Mouse (Mus musculus) forebrain, embryonic 13.5 days (tissue): ENCODE measurements around the gene Nus1. TPM values are rescaled to one million over a fixed set of nuclear protein-coding genes. Genes with fewer than 3 reads are reported as not detected.

ENCODE experiments used
- ATAC-seq: fragments of 200-750 bp; cut with Nextera tagmentation; 2 replicates; pipeline ENCODE4 v1.8.0; 2017
- H3K27ac ChIP-seq: fragments of 300-500 bp; sonication (generic); 2 replicates; pipeline ENCODE4 v1.5.1; 2015; ENCODE audit warnings: inconsistent platforms, mild to moderate bottlenecking, moderate library complexity
- H3K27me3 ChIP-seq: fragments of 300-500 bp; sonication (generic); 2 replicates; pipeline ENCODE4 v1.6.1; 2015; ENCODE audit warnings: mild to moderate bottlenecking, inconsistent platforms
- H3K36me3 ChIP-seq: fragments of 300-500 bp; sonication (generic); 2 replicates; pipeline ENCODE4 v1.6.1; 2015; ENCODE audit warnings: mild to moderate bottlenecking, inconsistent platforms; ENCODE audit not compliant: poor library complexity, severe bottlenecking
- H3K4me1 ChIP-seq: fragments of 300-500 bp; sonication (generic); 2 replicates; pipeline ENCODE4 v1.6.1; 2015; ENCODE audit warnings: inconsistent platforms
- H3K4me2 ChIP-seq: fragments of 300-500 bp; sonication (generic); 2 replicates; pipeline ENCODE4 v1.6.1; 2015; ENCODE audit warnings: inconsistent platforms, mild to moderate bottlenecking, moderate library complexity
- H3K4me3 ChIP-seq: fragments of 300-500 bp; sonication (generic); 2 replicates; pipeline ENCODE4 v1.5.1; 2015; ENCODE audit warnings: mild to moderate bottlenecking, inconsistent platforms
- H3K9ac ChIP-seq: fragments of 300-500 bp; sonication (generic); 2 replicates; pipeline ENCODE4 v1.6.1; 2015; ENCODE audit warnings: mild to moderate bottlenecking, inconsistent platforms
- H3K9me3 ChIP-seq: fragments of 300-500 bp; sonication (generic); replicated peaks from 2 replicates; pipeline ENCODE4 v1.6.1; 2016; ENCODE audit warnings: inconsistent platforms
- WGBS: fragments of 180-500 bp; shearing (Covaris S2); methylation state at CpG from one replicate; pipeline ENCODE4 v1.1.7; 2015; 5-methylcytosine and 5-hydroxymethylcytosine counted together
- polyA plus RNA-seq: library from polyadenylated mRNA; unstranded; fragments of >200 nt; fragmentation: Nextera tagmentation; extraction: Ambion mirVana; gene quantifications from 2 replicates; pipeline ENCODE4 v1.2.1, GENCODE M21; 2015

Nus1 gene
- polyA plus RNA-seq, 1 experiment from 2014 or later = 13.7 TPM

DNA sequence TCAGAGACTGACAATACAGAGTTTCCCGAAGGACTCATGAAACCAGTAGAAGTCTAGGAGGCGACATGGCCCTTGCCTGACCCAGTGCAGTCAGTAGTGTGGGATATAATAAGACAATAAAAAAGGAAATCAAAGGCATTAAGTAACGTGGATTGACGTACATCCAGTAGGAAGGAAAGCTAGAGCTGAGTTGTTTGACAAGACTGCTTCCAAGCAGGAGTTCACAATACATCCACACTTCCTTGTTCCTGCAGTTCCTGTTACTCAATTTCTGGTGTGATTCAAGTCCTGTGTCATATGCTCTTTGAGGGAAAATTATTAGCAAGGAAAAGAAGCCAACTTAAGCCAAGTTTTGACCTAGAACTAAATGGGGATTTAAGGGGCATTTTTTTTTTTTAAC, 2.1 kb downstream of the Nus1 start:
- peak overlapping the region; percentile 74 for H3K4me2 ChIP-seq
- WGBS = 74% methylated on average over 4 of the region's 4 CpGs
- ATAC-seq = no peak
- H3K9me3 ChIP-seq = no peaks in the 10 kb centered on the region
- 0 out of 2 replicates have a peak overlapping the region, but pooled peaks have one; percentile 23 for H3K9ac ChIP-seq
- peaks cover 5% of the 10 kb centered on the region for H3K27me3 ChIP-seq
- peaks cover 34% of the 10 kb centered on the region for H3K4me1 ChIP-seq
- peak overlapping the region; percentile 96 for H3K4me3 ChIP-seq
- no peak overlapping the region for H3K27ac ChIP-seq
- no peaks in the 10 kb centered on the region for H3K36me3 ChIP-seq

DNA sequence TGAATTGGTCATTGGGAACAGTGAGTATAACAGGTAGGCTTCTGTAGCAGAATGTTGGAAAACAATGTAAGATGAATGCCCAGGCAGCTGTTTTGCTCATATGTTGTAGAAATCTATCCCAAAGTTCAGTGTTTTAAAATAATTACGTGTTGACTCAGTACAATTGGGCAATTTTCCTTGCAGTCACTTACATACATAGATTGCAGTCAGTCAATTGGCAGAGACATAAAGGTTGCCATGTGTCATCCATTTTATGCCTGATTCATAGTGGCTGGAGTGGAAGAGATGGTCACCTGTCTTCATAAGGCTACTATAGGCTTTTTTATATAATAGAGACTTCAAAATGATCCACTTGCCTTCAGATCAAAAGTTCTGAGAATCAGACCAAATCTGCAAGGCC, 3.2 kb downstream of the Nus1 start:
- peaks cover 34% of the 10 kb centered on the region for H3K4me1 ChIP-seq
- no peaks in the 10 kb centered on the region for H3K36me3 ChIP-seq
- no peak overlapping the region for H3K4me3 ChIP-seq
- no peak overlapping the region for H3K4me2 ChIP-seq
- H3K9me3 ChIP-seq = no peaks in the 10 kb centered on the region
- H3K9ac ChIP-seq = no peak overlapping the region
- ATAC-seq = no peak
- H3K27ac ChIP-seq = no peak overlapping the region
- peaks cover under 1% of the 10 kb centered on the region; the same call in 1 of the 2 replicates for H3K27me3 ChIP-seq
- 89% methylated on average over 1 of the region's 1 CpGs for WGBS

DNA sequence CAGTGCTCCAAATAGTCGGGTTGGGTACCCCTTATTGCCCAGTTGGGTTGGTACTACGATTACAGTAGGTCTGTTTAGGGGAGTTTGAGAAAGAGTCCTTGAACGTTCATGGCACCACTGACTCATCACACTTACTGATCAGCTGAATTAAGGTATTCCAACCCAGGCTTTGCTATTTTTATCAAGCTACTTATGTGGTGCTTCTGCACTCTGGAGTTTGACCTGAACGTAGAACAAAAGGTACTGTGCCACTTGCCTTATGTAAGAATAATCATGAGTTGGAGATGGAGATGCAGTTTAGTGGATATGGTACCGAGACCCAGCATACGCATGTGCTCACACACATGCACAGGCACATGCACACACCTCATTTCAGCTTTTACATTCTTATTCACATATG, 4.4 kb downstream of the Nus1 start:
- no peaks in the 10 kb centered on the region for H3K27me3 ChIP-seq
- H3K4me1 ChIP-seq = peaks cover 36% of the 10 kb centered on the region
- ATAC-seq = no peak
- no peaks in the 10 kb centered on the region for H3K9me3 ChIP-seq
- no peak overlapping the region for H3K27ac ChIP-seq
- no peaks in the 10 kb centered on the region for H3K36me3 ChIP-seq
- no peak overlapping the region for H3K9ac ChIP-seq
- H3K4me3 ChIP-seq = no peak overlapping the region
- H3K4me2 ChIP-seq = no peak overlapping the region
- WGBS = 94% methylated on average over 6 of the region's 6 CpGs

DNA sequence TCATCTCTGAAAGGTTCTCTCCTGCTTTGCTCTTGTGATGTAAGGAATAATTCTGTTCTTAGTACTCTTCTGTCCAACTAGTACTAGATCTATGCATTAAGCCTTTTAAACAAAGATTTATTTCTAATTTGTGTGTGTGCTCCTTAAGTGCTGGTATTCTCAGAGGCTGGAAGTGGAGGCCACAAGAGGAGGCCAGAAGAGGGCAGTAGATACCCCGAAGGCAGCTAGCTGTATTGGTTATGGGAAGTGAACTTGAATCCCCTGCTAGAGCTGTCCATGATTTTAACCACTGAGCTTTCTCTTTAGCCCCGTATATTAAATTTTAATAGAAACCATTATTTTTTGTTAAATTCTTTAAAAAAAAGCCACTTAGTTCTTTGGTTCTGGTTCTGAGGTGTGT, 5.8 kb downstream of the Nus1 start:
- H3K4me2 ChIP-seq = no peak overlapping the region
- H3K27me3 ChIP-seq = no peaks in the 10 kb centered on the region
- 81% methylated on average over 2 of the region's 2 CpGs for WGBS
- H3K9ac ChIP-seq = no peak overlapping the region
- no peak overlapping the region for H3K27ac ChIP-seq
- H3K36me3 ChIP-seq = no peaks in the 10 kb centered on the region
- no peaks in the 10 kb centered on the region for H3K9me3 ChIP-seq
- ATAC-seq = no peak
- H3K4me1 ChIP-seq = peaks cover 42% of the 10 kb centered on the region
- no peak overlapping the region for H3K4me3 ChIP-seq

DNA sequence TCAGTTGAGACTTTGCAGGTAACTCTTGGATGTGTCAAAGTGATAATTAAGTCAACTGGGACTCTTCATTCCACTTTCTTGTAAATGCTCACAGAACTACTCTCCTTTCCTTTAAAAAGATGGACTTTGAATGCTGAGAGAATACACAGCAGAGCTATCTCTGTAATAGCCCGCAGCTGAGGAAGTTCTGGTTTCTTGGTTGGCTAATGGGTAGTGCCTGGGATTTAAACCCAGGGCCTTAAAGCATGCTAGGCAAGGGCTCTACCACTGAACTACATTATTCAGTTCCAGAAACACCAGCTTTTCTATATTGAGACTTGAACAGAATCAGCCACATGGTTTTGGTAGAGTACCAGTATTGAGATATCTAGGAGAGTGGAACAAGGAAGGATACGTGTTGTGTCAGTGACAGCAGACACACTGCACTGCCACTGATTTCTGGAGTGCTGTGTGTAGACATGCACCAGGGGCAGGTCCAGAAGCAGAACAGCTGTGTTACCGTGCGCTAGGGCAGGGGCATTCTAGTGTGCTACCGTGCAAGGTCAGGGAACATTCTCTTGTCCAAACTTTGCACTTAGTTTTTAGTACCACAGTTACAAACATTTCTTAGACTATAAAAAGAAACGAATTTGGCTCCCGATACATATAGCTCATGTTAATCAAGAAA, 9.1 kb downstream of the Nus1 start:
- peaks cover 18% of the 10 kb centered on the region for H3K36me3 ChIP-seq
- WGBS = 91% methylated on average over 7 of the region's 7 CpGs
- no peak for ATAC-seq
- no peak overlapping the region for H3K4me3 ChIP-seq
- no peak overlapping the region for H3K9ac ChIP-seq
- no peak overlapping the region for H3K4me2 ChIP-seq
- H3K4me1 ChIP-seq = peaks cover 14% of the 10 kb centered on the region
- no peaks in the 10 kb centered on the region for H3K27me3 ChIP-seq
- H3K27ac ChIP-seq = no peak overlapping the region
- no peaks in the 10 kb centered on the region for H3K9me3 ChIP-seq

DNA sequence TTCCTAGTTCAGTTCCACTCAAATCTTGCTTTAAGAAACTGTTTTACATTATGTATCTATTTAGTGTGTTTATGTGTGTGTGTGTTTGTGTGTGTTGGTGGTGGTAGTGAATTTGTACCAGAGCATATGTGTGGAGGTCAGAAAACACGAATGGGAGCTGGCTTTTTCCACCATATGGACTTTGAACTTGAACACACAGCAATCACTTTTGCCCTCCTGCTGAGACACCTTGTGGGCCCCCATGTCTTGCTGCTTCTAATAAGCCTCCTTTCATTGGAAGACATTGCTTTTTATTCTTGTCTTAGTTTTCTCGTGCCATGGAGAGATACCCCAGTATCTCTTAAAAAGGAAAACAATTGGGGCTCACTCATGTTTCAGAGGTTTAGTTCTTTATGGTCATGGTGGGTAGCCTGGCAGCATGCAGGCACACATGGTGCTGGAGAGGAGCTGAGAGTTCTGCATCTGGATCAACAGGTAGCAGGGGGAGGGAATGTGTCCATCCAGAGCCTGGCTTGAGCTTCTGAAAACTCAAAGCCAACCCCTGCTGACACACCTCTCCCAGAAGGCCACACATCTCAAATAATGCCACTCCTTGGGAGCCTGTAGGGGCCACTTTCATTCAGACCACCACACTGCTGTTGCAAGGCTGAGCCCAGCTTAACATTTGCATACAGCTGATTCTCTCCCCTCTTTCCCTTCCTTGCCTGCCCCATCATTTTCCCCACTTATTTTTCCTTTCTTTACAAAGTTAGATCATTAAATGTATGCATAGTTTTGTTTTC, 10.5 kb downstream of the Nus1 start:
- WGBS = 23% methylated on average over 2 of the region's 2 CpGs
- peak overlapping the region; percentile 14; the same call in 1 of the 2 replicates for H3K27ac ChIP-seq

DNA sequence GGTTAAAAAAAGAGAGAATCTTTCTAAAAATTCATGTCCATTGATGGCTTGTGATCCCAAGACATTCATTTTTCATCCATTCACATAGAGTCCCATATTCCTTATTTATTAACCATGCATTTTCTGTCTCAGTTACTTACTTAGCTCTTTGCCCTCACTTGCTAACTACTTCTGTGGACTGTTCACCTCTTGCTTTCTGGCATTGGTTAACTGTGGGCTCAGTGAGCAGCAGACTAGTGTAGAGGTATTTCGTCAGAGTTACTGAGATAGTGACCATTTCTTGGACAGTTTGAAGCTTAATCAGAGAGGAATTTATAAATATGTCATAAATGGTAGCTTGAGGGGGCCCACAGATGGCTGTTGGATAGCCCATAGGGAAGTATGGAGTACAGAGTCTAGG, 13.6 kb downstream of the Nus1 start:
- Histone ChIP-seq H3K36me3 (peaks cover 60% of the 10 kb centered on the region), H3K4me3 (no peak overlapping the region), H3K27me3 (no peaks in the 10 kb centered on the region), H3K4me1 (peaks cover 14% of the 10 kb centered on the region), H3K27ac (no peak overlapping the region), H3K9me3 (no peaks in the 10 kb centered on the region), H3K4me2 (no peak overlapping the region), H3K9ac (no peak overlapping the region)
- WGBS = 88% methylated on average over 1 of the region's 1 CpGs
- no peak for ATAC-seq

More for the DNA sequence above, 10.5 kb downstream of the Nus1 start:
- Histone ChIP-seq H3K4me3 (no peak overlapping the region), H3K36me3 (peaks cover 30% of the 10 kb centered on the region), H3K4me2 (no peak overlapping the region), H3K9ac (no peak overlapping the region), H3K9me3 (no peaks in the 10 kb centered on the region), H3K4me1 (peaks cover 14% of the 10 kb centered on the region), H3K27me3 (no peaks in the 10 kb centered on the region)
- peak; percentile 70; the same call in 1 of the 2 replicates for ATAC-seq

DNA sequence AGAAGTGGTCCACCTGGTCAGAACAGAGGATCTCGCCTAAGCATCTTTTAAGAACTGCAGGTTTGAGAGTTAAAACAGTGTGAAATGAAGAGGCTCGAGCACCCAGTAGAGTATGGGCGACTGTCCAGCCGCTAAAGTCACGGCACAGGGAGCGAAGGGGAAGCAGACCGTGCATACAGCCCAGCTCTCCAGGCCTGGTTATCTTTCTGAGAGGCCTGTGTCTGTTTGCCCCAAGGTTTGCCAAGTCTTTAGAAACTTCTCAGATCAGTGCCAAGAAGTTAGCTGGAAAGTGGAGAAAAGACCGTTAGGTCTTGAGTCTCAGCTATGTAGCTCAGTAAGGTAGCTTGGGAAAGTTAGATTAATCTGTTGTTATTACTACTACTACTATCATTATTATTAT, 17.5 kb downstream of the Nus1 start:
- peaks cover 86% of the 10 kb centered on the region for H3K36me3 ChIP-seq
- no peaks in the 10 kb centered on the region for H3K4me1 ChIP-seq
- 94% methylated on average over 8 of the region's 8 CpGs for WGBS
- no peak overlapping the region for H3K4me2 ChIP-seq
- no peak overlapping the region for H3K9ac ChIP-seq
- ATAC-seq = no peak
- no peaks in the 10 kb centered on the region for H3K27me3 ChIP-seq
- no peak overlapping the region for H3K4me3 ChIP-seq
- H3K27ac ChIP-seq = no peak overlapping the region
- no peaks in the 10 kb centered on the region for H3K9me3 ChIP-seq

DNA sequence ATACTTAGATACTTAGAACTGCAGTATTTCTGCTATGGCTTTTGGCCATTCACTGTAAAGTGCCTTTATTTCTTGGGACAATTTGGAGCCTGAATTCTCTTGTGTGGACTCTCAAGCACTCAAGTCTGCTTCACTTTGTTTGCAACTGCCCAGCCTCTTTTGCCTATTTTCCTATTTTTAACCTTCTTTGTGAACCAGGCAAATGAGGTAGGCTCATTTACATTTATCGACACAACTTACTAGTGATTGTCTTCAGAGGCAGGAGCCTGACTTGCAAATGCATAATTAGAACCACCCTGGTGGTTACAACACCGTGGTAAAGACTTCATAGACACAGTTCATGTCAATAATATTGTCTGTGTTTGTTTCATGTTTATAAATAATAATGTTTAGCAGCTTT, 43.3 kb downstream of the Nus1 start:
- Histone ChIP-seq H3K27ac (no peak overlapping the region), H3K27me3 (no peaks in the 10 kb centered on the region), H3K9me3 (no peaks in the 10 kb centered on the region), H3K4me2 (no peak overlapping the region), H3K4me3 (no peak overlapping the region), H3K9ac (no peak overlapping the region), H3K36me3 (no peaks in the 10 kb centered on the region), H3K4me1 (0 out of 2 replicates have a peak, but pooled peaks cover 3% of the 10 kb centered on the region)
- ATAC-seq = no peak
- 41% methylated on average over 2 of the region's 2 CpGs for WGBS

DNA sequence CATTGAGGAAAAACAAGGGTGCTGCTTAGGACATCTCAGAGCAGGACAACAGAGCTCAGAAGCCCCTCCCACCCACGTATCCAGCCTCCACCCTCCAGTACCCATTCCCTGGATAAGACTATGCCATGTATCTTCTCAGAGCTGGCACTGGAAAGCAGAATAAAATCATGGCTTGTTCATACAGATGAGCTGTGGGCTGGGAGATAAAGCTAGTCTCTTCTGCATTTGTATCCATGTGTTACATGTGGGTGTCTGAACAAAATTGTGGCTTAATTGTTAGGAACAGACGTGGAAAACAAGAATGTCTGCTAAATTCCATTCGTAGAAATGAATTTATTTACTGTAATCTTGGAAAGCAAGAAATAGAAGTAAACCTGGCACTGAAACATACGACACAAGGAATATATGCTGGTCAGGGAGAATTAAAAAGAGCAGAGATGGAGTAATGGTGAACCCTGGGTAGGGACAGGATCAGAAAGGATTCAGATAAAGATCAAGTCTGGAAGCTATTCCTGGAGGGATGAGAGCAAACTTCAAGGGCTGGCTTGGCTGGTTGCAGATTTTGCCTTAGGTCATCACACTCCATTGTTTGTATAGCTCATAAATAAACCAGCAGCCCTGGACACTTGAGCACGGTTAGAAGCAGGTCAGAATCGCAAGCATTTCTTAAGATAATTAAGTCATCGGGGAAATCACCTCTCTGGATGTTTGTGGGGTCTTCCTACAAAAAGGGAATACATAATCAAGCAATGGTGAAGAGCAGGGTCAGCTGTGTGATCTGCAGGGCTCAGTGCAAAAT, 46.8 kb downstream of the Nus1 start:
- WGBS = 71% methylated on average over 7 of the region's 7 CpGs
- H3K9ac ChIP-seq = no peak overlapping the region
- no peaks in the 10 kb centered on the region for H3K36me3 ChIP-seq
- H3K4me1 ChIP-seq = 0 out of 2 replicates have a peak, but pooled peaks cover 3% of the 10 kb centered on the region
- no peaks in the 10 kb centered on the region for H3K27me3 ChIP-seq
- no peak for ATAC-seq
- H3K4me3 ChIP-seq = no peak overlapping the region
- H3K4me2 ChIP-seq = no peak overlapping the region
- H3K27ac ChIP-seq = no peak overlapping the region
- H3K9me3 ChIP-seq = no peaks in the 10 kb centered on the region

DNA sequence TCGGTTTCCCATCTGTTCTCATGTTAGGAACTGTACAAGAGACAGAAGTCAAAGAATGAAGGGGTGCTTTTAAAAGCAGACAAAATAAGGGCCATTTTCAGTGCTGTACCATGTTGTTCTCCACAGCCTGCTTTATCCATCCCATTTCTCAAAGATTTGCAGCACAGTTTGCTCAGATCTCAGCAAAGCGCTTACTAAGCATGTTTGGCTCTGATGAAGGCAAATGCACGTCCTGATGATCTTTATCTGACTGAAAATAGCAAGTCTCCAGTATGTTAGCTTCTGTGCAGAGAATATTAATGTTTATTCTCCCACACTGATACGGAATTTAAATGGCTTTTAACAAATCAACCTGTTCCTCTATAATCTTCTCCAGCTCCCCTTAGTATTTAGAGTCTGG, 54.2 kb downstream of the Nus1 start:
- Histone ChIP-seq H3K9me3 (no peaks in the 10 kb centered on the region), H3K4me3 (no peak overlapping the region), H3K36me3 (no peaks in the 10 kb centered on the region), H3K27me3 (no peaks in the 10 kb centered on the region), H3K4me2 (no peak overlapping the region), H3K4me1 (no peaks in the 10 kb centered on the region), H3K9ac (no peak overlapping the region), H3K27ac (no peak overlapping the region)
- ATAC-seq = no peak
- WGBS = 88% methylated on average over 4 of the region's 4 CpGs
